Mouse (Mus musculus) kidney, adult 8-10 months (tissue): ENCODE data around the gene Rab3gap2.
"Not testable (repeated sequence)": the region's sequence is repeated elsewhere in the genome, so short reads cannot be mapped to it uniquely, and the experiment has no call there.

Source experiments
- DNase-seq, 2 experiments: peaks; one replicate each; pipeline ENCODE4 v3.0.0; 2022

The Rab3gap2 gene

GRCm38 (mm10) chr1:185283247-185283646, 79.3 kb downstream of the Rab3gap2 start:
- peak in 1 of 2 experiments; percentile 25 for DNase-seq

DNA sequence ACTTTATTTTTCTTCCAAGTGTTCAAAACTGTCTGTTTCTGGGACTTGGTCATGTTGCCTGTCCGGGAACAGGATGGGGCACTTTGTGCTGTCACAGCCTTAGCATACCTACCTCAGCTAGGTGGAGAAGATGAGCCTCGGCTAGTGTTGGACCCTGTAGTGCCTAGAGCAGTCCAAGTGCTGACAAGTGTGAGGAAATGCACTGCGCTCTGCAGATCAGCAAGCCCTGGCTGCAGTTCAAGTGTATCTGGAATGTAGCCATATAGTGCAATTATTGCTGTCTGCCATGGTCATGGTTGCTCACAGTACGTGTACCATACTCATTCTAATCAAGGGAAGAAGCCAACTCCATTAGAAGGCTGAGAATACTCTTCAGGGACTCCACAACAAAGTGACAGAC, 80.8 kb downstream of the Rab3gap2 start:
- peak; percentile 43 to 55 for DNase-seq

DNA sequence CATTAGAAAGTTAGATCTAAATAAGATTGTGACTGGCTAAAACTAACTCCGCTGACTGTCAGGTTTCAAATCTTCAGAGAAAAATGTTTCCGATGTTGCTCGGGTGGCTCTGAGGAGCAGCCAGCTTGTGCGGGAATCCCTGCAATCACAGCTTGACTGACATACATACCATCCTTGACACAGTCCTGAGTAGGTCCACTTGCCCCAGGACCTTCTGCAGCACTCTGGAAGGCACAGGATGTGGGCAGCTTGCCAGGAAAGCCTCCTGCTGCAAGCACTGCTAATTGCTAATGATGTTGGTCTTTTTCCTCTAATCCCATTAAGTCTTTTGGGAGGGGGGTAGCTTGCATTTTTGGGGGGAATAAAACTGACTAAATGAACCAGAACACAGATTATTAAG, 81.3 kb downstream of the Rab3gap2 start:
- DNase-seq: peak in 1 of 2 experiments; percentile 60

DNA sequence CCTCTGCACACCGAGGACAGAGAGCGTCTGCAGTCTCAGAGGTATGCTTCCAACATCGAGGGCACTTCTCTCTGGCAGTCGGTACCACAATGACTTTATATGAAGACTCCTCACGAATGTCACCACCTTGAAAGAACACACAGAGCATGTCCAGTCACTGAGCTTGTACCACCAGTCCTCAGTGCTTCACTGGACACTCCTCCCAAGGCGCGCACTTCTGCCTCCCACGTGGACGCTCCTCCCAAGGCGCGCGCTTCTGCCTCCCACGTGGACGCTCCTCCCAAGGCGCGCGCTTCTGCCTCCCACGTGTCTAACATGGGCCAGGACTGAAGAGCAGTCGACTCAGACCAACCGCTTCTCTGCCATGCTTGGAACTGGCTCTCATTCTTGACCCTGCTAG, 83.1 kb downstream of the Rab3gap2 start:
- DNase-seq: no peak

- DNase-seq: no peak
Measured at GRCm38 (mm10) chr1:185289231-185289630, 85.3 kb downstream of the Rab3gap2 start.

GRCm38 (mm10) chr1:185291336-185291735, 87.4 kb downstream of the Rab3gap2 start:
- DNase-seq: no peak

DNA sequence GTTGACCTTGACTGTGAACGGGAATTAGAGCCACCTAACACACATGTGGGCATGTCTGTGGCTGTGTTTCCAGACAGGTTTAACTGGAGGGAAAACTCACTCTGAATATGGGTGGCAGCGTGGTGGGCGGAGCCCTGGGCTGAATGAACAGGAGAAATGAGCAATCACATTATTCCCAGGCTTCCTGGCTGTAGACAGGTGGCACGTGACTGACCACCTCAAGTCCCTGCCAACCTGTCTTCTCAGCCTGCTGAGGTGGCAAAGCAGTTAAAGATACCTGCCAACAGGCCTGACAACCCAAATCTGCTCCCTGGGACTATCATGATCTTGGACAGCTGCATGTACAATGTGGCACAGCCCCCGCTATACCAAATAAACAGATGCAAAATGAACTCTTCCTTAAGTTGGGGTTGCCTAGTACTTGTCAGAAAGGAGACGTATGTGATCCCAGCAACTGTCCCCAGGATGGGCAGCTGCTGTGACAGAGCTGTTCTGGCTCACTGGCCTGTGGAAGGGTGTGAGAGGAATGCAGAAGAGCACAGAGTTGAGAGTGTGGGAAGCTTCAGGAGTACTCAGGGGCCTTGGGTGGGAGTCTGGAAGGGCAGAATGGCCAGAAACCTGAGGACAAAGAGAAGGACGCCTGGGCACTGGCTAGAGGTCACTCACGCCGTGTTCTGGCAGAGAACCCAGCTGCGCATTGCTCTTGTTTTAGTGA, 88.9 kb downstream of the Rab3gap2 start:
- peak in 1 of 2 experiments; percentile 18 for DNase-seq

GRCm38 (mm10) chr1:185296850-185297249, 92.9 kb downstream of the Rab3gap2 start:
- DNase-seq: no peak

DNA sequence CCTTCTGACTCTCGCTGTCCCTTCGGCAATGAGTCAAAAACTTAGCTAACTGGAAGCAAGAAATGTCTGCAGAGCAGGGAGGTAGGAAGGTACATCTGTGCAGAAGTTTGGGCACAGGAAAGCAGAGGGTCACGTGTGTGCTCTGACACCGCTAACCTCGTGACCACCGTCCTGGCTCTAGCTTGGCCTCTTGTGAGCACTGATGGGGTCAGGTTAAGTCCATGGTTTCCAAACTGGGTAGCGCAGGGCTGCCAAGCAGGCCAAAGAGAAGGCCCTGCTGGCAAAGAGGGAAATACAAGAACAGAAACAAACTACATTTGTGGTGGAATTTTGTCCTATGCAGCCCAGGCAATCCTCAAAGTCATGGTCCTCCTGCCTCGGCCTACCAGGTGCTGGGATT, 94.6 kb downstream of the Rab3gap2 start:
- DNase-seq: no peak

- no peak for DNase-seq
Measured at GRCm38 (mm10) chr1:185302816-185303215, 98.9 kb downstream of the Rab3gap2 start.

DNA sequence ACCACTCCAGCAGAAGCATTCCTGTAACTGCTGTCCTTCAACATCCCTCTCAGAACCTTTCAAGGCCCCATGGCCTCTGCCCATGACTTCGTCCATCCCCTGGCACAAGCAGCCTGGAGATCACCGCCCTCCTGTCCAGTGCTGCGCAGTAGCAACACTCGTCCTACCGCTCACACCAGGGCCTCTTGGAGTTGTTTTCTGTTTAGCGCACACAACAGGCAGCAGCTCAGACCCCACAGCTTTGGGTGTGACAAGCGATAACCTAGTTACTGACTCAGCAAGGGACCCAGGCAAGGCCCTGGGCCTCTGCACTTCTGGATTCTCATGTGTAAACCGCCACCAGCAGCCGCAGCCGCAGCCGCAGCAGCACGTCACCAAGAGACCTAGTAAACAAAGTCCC, 102.9 kb downstream of the Rab3gap2 start:
- no peak for DNase-seq

DNA sequence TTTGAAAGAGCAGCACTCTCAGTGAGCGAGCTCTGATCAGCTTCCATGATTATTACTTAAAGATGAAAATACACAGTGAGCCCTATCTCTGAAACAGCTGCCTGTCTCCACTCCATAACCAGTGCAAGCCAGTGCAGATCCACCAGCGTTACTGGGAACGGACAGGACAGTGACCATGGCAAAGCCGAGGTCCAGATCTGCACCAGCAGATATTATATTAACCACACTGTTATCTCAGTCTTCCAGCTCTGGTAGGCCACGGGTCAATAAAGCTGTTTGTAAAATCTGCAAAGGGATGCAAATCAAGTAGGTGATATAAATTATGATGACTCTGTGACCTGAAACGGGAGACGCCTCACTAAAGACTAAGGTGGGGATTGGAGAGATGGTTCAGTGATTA, 103.7 kb downstream of the Rab3gap2 start:
- no peak for DNase-seq

DNA sequence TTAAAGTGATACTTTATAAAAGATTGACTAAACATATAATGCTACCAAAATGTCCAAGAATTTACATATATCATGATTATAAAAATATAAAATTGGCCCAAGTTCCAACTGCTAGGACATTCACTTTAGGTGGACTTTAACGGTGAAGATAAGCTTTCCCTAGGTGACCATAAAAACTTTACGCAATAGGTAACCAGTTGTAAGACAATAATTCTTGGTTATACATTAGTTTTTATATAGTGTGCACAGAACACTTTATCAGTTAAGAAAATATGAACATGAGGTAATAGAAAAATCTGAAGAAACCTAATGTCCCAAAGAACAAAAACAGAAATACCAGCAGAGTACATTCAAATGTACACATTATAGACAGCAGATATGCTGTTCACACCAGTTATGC, 104.4 kb downstream of the Rab3gap2 start:
- DNase-seq: no peak

GRCm38 (mm10) chr1:185308908-185309307, 105.0 kb downstream of the Rab3gap2 start:
- DNase-seq: no peak

DNA sequence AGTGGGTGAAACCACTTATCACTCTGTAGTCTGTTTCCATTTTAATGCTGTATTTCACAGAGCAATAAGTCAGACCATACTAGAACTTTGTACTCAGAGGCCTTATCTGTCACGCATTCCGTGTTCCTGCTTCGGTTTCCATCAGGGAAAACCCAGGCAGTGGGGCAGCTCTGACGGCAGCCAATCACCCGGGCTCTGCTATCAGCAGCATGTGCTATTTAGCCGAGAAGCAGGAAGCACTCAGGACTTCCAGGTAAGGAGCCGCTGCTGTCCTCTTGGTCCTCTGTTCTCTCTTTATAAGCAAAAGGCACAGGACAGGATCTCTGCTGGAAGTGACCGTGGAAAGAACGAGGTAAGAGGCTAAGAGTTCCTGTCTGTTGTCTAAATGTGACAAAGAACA, 108.0 kb downstream of the Rab3gap2 start:
- DNase-seq: no peak

- no peak for DNase-seq
Measured at GRCm38 (mm10) chr1:185314546-185314945, 110.6 kb downstream of the Rab3gap2 start.

DNA sequence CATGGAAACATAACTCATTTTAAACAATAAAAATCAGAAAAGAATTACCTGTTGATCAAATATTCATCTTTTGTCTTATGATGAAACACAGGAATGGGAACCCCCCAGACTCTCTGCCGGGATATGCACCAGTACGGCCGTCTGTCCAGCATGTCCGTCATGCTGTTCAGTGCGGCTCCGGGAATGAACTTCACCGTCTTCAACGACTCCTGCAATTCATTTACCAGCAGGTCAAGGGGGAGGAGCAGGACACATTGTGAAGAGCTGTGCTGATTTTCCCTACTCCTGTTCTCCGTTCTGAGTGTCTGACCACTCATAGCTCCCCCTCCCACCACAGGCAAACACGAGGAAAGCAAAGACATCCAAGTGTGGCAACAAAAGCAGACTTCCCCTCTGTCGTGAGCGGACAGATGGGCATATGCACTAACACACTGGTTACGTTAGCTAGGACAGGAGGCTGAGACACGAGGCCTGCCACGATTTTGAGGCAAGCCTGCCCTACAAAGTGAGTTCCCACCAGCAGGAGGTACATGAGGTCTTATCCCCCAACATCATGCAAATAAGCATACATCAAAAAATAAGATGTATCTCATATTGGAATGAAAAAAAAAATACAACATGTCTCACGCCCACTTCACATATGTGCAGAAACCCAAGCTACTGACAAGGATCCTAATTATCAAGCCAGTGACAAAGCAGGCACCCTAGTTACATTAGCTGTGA, 112.1 kb downstream of the Rab3gap2 start:
- peak in 1 of 2 experiments; percentile 45 for DNase-seq

GRCm38 (mm10) chr1:185327754-185328345, 123.9 kb downstream of the Rab3gap2 start:
- not testable (repeated sequence) for DNase-seq

DNA sequence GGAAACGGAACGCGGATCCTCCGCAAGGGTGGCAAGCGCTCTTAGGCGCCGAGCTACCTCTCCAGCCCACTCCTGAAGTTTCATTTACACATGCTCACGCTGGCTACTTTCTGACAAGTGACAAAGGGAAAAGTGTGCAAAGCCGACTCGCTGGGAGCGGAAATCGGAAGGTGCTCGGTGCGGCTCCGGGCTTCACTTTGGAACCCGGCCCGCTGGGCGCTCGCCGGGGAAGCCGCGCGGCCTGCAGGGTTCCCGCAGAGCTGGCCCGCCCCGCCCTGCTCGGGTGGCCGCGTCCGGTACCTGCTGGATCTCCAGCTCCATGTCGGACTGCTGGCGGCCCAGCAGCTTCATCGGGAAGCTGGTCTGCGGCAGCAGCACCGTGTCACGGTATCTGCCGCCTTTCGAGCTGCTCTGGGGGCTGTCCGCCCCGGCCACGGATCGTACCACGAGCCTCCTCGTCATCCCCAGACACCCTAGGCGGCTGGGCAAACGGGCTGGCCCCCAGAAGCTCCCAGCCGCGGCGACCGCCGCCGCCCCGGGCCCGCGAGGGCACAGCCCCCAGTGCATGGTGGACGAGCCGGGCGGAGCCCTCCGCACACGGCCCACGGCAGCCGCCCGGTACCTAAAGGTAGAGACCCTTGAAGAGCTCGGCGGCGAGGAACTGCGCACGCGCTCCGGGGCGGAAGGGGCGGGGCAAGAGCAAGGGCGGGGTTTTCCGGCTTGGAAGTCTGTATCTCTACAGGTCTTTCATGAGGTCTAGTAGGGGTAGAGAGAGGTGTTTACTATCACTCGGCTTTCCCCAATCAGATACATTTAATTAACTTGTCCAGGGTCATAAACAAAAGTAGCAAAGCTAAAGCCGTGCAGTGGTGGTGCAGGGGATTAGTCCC, 125.0 kb downstream of the Rab3gap2 start, which contains the start of gene Iars2:
Gene Iars2 (minus strand): TSS at position 676 of the 890 bp plus-strand sequence.
- DNase-seq: peak; percentile 88 to 93

DNA sequence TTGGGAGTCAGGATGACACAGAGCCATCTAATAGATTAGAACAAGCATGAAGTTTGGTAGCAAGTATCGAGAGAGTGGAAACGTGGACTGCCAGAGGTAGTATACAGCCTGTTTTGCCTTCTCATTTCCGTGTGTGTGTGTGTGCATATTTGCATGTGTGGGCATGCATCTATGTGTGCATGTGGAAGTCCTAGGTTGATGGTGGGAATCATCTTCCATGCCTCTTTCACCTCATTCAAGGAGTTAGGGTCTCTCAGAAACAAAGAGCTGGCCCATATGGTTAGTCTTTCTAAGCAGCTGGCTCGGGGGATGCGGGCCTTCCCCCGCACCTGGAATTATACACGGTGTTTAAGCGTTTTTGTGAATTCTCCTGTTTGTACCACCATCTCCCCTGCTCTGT, 125.9 kb downstream of the Rab3gap2 start:
- DNase-seq: no peak

GRCm38 (mm10) chr1:185331364-185331763, 127.4 kb downstream of the Rab3gap2 start:
- DNase-seq: no peak

GRCm38 (mm10) chr1:185331983-185332430, 128.1 kb downstream of the Rab3gap2 start, which contains the start of gene Bpnt1:
TSS of gene Bpnt1 (plus strand) at chr1:185332149.
- DNase-seq: peak; percentile 87 to 88

GRCm38 (mm10) chr1:185333651-185334050, 129.7 kb downstream of the Rab3gap2 start:
- DNase-seq: peak; percentile 33 to 52
